ENCODE assay signal across 21 mouse cellular contexts in genomic region chr3:96032652-96033017, GRCm38 (mm10).
"Had no signal": no experiment of that assay in that cellular context is flagged by ENCODE, and none has a peak within 500 bp of the region (broad histone marks: within the 10 kb centered on the region; RNA-seq: fewer than 3 reads in every experiment).

No protein-coding gene starts in this region.

- H3K27ac ChIP-seq: limb, embryonic 12.5 days; limb, embryonic 15.5 days; liver, embryonic 14.5 days; midbrain, embryonic 10.5 days; midbrain, embryonic 13.5 days; neural tube, embryonic 12.5 days; neural tube, embryonic 15.5 days had no signal

- H3K27me3 ChIP-seq: limb, embryonic 12.5 days; limb, embryonic 15.5 days; midbrain, embryonic 13.5 days; neural tube, embryonic 12.5 days; neural tube, embryonic 15.5 days had no signal

- H3K4me1 ChIP-seq: limb, embryonic 12.5 days; limb, embryonic 15.5 days; midbrain, embryonic 10.5 days; midbrain, embryonic 13.5 days; neural tube, embryonic 12.5 days; neural tube, embryonic 15.5 days had no signal

- ATAC-seq: liver, postnatal 0 days; lung, postnatal 0 days; midbrain, embryonic 13.5 days; midbrain, embryonic 16.5 days had no signal

- DNase-seq: kidney, adult 11 months; kidney, adult 9 months; kidney, postnatal 14 days; kidney, postnatal 4 days; left cerebral cortex, postnatal 4 days; liver, postnatal 0 days; lung, embryonic 14.5 days; lung, postnatal 36 days; right cerebral cortex, adult 18-20 months; right cerebral cortex, postnatal 14 days; right cerebral cortex, postnatal 4 days had no signal

- H3K4me3 ChIP-seq: limb, embryonic 12.5 days; limb, embryonic 15.5 days; midbrain, embryonic 10.5 days; midbrain, embryonic 13.5 days; neural tube, embryonic 12.5 days; neural tube, embryonic 15.5 days had no signal

- H3K4me2 ChIP-seq: limb, embryonic 12.5 days; limb, embryonic 15.5 days; liver, embryonic 11.5 days; lung, embryonic 14.5 days; midbrain, embryonic 13.5 days; neural tube, embryonic 12.5 days; neural tube, embryonic 15.5 days had no signal
